Mouse (Mus musculus) cerebellum, adult 2 months (tissue): ENCODE results near the gene Arhgef11.

ENCODE experiments used
- CTCF ChIP-seq: fragments of 200-500 bp; IDR thresholded peaks from 2 replicates; pipeline ENCODE4 v1.5.1; 2011; ENCODE audit warnings: low read depth, mild to moderate bottlenecking, control low read depth, low read length, moderate library complexity, borderline replicate concordance; ENCODE audit not compliant: insufficient read depth
- POLR2A ChIP-seq: fragments of 200-500 bp; IDR thresholded peaks from 2 replicates; pipeline ENCODE4 v1.6.1; 2011; ENCODE audit warnings: low read length, control low read depth, borderline replicate concordance; ENCODE audit not compliant: insufficient read depth

DNA sequence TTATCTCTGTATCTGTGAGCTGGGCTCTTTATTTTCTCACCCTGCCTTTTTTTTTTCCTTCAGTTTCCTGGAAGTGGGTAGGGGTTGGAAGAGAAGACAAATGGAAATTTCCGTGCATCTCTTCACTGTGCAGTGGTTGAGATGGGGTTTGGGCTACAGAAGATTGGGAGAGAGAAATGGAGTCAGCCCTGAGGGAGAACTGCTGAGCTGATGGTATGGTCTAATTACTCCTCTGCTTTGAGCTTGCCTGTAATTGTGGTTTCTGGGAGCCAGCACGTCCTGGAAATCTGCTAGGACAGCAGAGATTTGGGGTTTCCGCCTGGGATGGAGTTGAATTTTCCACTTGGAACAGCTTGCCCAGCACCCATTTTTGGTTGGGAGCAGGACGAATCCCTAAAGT is 43.1 kb downstream of the Arhgef11 start:
- TF ChIP-seq CTCF = no peak
- no peak for TF ChIP-seq POLR2A
